Mouse (Mus musculus): ENCODE measurements around the gene Bola1. TPM values are rescaled to one million over a fixed set of nuclear protein-coding genes. Genes with fewer than 3 reads are reported as not detected.
A peak's percentile ranks its signal among the peaks of the same experiment; 100 is the strongest.
"Not testable (repeated sequence)": the region's sequence is repeated elsewhere in the genome, so short reads cannot be mapped to it uniquely, and the experiment has no call there.

Gene Bola1
- total and polyA plus RNA-seq, 2 experiments from 2014 or later: 36.8 to 54.6 TPM

DNA sequence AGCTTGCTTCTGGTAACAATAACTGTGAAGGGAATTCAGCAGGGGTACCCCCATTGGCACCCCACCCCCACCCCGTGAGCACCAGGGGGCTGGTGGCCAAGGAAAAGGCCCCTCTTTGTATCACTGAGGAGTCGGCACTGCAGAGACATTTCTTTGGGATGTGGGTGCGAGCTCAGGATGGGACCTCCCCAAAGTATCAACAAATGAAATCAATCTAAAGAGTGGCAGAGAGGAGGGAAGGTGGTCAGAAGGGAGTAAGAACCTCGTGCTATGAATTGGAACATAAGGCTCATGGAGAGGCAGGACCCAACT lies 29.5 kb upstream of the Bola1 start:
- H3K36me3 ChIP-seq (ENCODE audit: insufficient read depth, low read length): no peaks in the 10 kb centered on the region
- H3K27me3 ChIP-seq (ENCODE audit: insufficient read depth, low read length): no peaks in the 10 kb centered on the region
- no peak for TF ChIP-seq CTCF (IDR thresholded peaks at IDR 0.05)
- 0 out of 2 replicates have a peak, but pooled peaks cover 5% of the 10 kb centered on the region for H3K4me1 ChIP-seq (ENCODE audit: insufficient read depth, low read length)
- no peak overlapping the region for H3K9ac ChIP-seq (replicated peaks; ENCODE audit: low read length, poor library complexity, severe bottlenecking)
- no peak overlapping the region for H3K4me2 ChIP-seq (ENCODE audit: low read depth, low read length, poor library complexity, severe bottlenecking)
- 56% methylated on average over 4 of the region's 4 CpGs for WGBS
- ATAC-seq (ENCODE audit: low FRiP score): no peak
- H3K9me3 ChIP-seq (ENCODE audit: low read length): no peaks in the 10 kb centered on the region
- H3K27ac ChIP-seq (ENCODE audit: low read depth, low read length): no peak overlapping the region
- H3K4me3 ChIP-seq (ENCODE audit: low read depth, low read length): no peak overlapping the region
- DNase-seq (ENCODE audit: low spot score): no peak

DNA sequence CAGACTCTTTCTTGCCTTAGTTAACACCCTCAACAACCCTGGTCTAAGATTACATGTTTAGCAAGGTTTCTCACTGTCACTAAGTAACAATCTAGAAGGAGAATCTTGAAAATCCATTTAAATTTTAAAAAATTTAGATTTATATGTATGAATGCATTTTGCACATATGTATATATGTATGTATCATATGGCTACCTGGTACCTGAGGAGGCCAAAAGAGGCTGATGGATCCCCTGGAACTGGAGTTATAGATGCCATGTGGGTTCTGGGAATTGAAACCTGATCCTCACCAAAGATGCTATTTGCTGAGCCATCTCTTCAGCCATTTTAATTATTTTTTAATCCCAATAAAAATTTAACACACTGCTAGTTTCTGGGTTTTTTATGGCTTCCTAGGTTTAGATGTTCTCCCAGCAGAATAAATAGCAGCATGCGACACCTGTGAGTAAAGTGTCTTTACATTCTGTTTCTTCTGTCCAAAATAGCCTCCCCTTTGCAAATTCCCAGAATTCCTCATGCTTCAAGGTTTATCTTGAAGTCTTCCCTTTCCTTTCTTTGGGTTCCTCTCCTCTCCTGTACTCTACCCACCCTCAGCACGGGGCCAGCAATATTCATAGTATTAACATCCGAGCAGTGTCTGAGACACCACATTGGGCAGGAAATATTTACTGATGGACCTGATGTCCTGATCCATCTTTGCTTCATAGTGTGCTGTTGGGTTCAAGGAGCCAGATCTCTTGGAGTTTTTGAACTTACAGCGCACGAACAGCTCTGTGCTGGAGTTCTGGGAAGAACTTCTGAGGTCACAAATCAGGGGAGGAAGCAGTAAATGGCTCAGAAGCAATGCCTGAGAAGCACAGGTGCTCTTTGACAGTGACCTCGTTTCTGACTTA lies 28.9 kb upstream of the Bola1 start:
- no peak overlapping the region for H3K4me3 ChIP-seq (ENCODE audit: low read depth, low read length)
- H3K4me1 ChIP-seq (ENCODE audit: insufficient read depth, low read length): 0 out of 2 replicates have a peak, but pooled peaks cover 7% of the 10 kb centered on the region
- H3K36me3 ChIP-seq (ENCODE audit: insufficient read depth, low read length): no peaks in the 10 kb centered on the region
- H3K9ac ChIP-seq (replicated peaks; ENCODE audit: low read length, poor library complexity, severe bottlenecking): no peak overlapping the region
- no peak overlapping the region for H3K27ac ChIP-seq (ENCODE audit: low read depth, low read length)
- no peak for DNase-seq (ENCODE audit: low spot score)
- no peak for TF ChIP-seq CTCF (IDR thresholded peaks at IDR 0.05)
- H3K9me3 ChIP-seq (ENCODE audit: low read length): no peaks in the 10 kb centered on the region
- WGBS: 58% methylated on average over 6 of the region's 6 CpGs
- H3K27me3 ChIP-seq (ENCODE audit: insufficient read depth, low read length): no peaks in the 10 kb centered on the region
- H3K4me2 ChIP-seq (ENCODE audit: low read depth, low read length, poor library complexity, severe bottlenecking): no peak overlapping the region
- no peak for ATAC-seq (ENCODE audit: low FRiP score)

- Histone ChIP-seq H3K36me3 (ENCODE audit: insufficient read depth, low read length) (no peaks in the 10 kb centered on the region), H3K9me3 (ENCODE audit: low read length) (no peaks in the 10 kb centered on the region), H3K27me3 (ENCODE audit: insufficient read depth, low read length) (no peaks in the 10 kb centered on the region), H3K4me3 (ENCODE audit: low read depth, low read length) (peak overlapping the region; percentile 25; the same call in 1 of the 2 replicates), H3K4me2 (ENCODE audit: low read depth, low read length, poor library complexity, severe bottlenecking) (peak overlapping the region; percentile 38), H3K27ac (ENCODE audit: low read depth, low read length) (no peak overlapping the region), H3K9ac (replicated peaks; ENCODE audit: low read length, poor library complexity, severe bottlenecking) (no peak overlapping the region), H3K4me1 (ENCODE audit: insufficient read depth, low read length) (0 out of 2 replicates have a peak, but pooled peaks cover 7% of the 10 kb centered on the region)
- TF ChIP-seq CTCF (IDR thresholded peaks at IDR 0.05): no peak
- DNase-seq (ENCODE audit: low spot score) (no peak), ATAC-seq (ENCODE audit: low FRiP score) (no peak)
- 7% methylated on average over 11 of the region's 11 CpGs for WGBS
Observed at GRCm38 (mm10) chr3:96247356-96248140, 28.0 kb upstream of the Bola1 start.

GRCm38 (mm10) chr3:96246427-96246856 lies 26.9 kb upstream of the Bola1 start, which contains the start of gene Hist2h3c1:
TSS of gene Hist2h3c1 (plus strand) at chr3:96246685.
- H3K27ac ChIP-seq (ENCODE audit: low read depth, low read length); H3K27me3 ChIP-seq (ENCODE audit: insufficient read depth, low read length); H3K36me3 ChIP-seq (ENCODE audit: insufficient read depth, low read length); DNase-seq (ENCODE audit: low spot score); H3K9me3 ChIP-seq (ENCODE audit: low read length); H3K4me1 ChIP-seq (ENCODE audit: insufficient read depth, low read length); H3K9ac ChIP-seq (replicated peaks; ENCODE audit: low read length, poor library complexity, severe bottlenecking): not testable (repeated sequence)
- WGBS: no CpG with 5 or more reads among the region's 47 CpGs
- peak within 1 kb of the TSS; percentile 38 for H3K4me2 ChIP-seq (ENCODE audit: low read depth, low read length, poor library complexity, severe bottlenecking)
- H3K4me3 ChIP-seq (ENCODE audit: low read depth, low read length): peak within 1 kb of the TSS; percentile 25; the same call in 1 of the 2 replicates
- ATAC-seq (ENCODE audit: low FRiP score): peak; percentile 90

DNA sequence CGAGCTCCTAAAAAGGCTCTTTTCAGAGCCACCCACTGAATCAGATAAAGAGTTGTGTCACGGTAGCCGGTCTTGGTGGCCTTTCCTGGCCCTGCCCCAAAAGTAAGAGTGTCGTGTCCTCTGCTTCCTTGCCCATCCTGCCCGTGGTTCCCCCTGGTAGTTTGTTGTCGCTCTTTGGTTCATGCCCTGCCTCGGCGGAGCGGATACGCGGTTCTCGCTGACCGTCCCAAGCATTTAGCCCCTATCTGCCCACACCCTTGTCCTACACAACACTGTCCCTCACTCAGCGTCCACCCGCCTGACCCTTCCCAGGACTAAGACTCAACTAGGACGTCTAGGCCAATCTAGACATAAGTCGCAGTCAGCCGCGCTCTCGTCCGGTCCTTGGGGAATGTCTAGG lies 26.5 kb upstream of the Bola1 start:
- peak; percentile 6; the same call in 1 of the 2 replicates for ATAC-seq (ENCODE audit: low FRiP score)
- H3K4me2 ChIP-seq (ENCODE audit: low read depth, low read length, poor library complexity, severe bottlenecking); DNase-seq (ENCODE audit: low spot score); H3K4me1 ChIP-seq (ENCODE audit: insufficient read depth, low read length); H3K9ac ChIP-seq (replicated peaks; ENCODE audit: low read length, poor library complexity, severe bottlenecking); H3K9me3 ChIP-seq (ENCODE audit: low read length); H3K27ac ChIP-seq (ENCODE audit: low read depth, low read length); H3K27me3 ChIP-seq (ENCODE audit: insufficient read depth, low read length); H3K36me3 ChIP-seq (ENCODE audit: insufficient read depth, low read length): not testable (repeated sequence)
- 0% methylated on average over 9 of the region's 21 CpGs for WGBS
- H3K4me3 ChIP-seq (ENCODE audit: low read depth, low read length): peak overlapping the region; percentile 23; the same call in 1 of the 2 replicates

- Histone ChIP-seq H3K4me3 (ENCODE audit: low read depth, low read length) (peak within 1 kb of the TSS; percentile 42), H3K4me2 (ENCODE audit: low read depth, low read length, poor library complexity, severe bottlenecking) (peak within 1 kb of the TSS; percentile 52), H3K27ac (ENCODE audit: low read depth, low read length) (peak within 1 kb of the TSS; percentile 95), H3K9ac (replicated peaks; ENCODE audit: low read length, poor library complexity, severe bottlenecking) (peak within 1 kb of the TSS; percentile 77)
- H3K9me3 ChIP-seq (ENCODE audit: low read length); H3K4me1 ChIP-seq (ENCODE audit: insufficient read depth, low read length); H3K36me3 ChIP-seq (ENCODE audit: insufficient read depth, low read length); H3K27me3 ChIP-seq (ENCODE audit: insufficient read depth, low read length): not testable (repeated sequence)
- WGBS: under 1% methylated on average over 25 of the region's 88 CpGs
- peak; percentile 62 for DNase-seq (ENCODE audit: low spot score)
- ATAC-seq (ENCODE audit: low FRiP score): peak; percentile 92
Observed at GRCm38 (mm10) chr3:96245003-96245886, 25.7 kb upstream of the Bola1 start, which contains the start of gene Hist2h2aa1. TSS of gene Hist2h2aa1 (plus strand) at chr3:96245497.

All from midbrain, postnatal 0 days (tissue).